Mouse (Mus musculus): ENCODE measurements at regions not wholly inside any gene's neighbourhood (a gene's known extent, or its start where the extent isn't known, plus 50 kb on each side); places are given as distances from the start of the nearest gene placed in this dataset.
A peak's percentile ranks its signal among the peaks of the same experiment; 100 is the strongest.

- Histone ChIP-seq H3K4me1 (ENCODE audit: control insufficient read depth, insufficient read depth, low read length) (no peaks in the 10 kb centered on the region), H3K4me3 (ENCODE audit: low read depth, low read length) (no peak overlapping the region), H3K27ac (replicated peaks; ENCODE audit: low read depth, low read length) (no peak overlapping the region), H3K4me2 (ENCODE audit: low read depth, low read length) (no peak overlapping the region), H3K9me3 (replicated peaks; ENCODE audit: control insufficient read depth, low read length) (no peaks in the 10 kb centered on the region), H3K9ac (replicated peaks; ENCODE audit: low read length) (no peak overlapping the region), H3K27me3 (ENCODE audit: control insufficient read depth, insufficient read depth, low read length) (no peaks in the 10 kb centered on the region), H3K36me3 (replicated peaks; ENCODE audit: control insufficient read depth, insufficient read depth, low read depth, low read length) (no peaks in the 10 kb centered on the region)
- ATAC-seq (replicated peaks; ENCODE audit: insufficient number of reproducible peaks, low FRiP score, low TSS enrichment, low read depth), result no peak
- WGBS, result 53% methylated on average over 4 of the region's 4 CpGs
- DNase-seq (ENCODE audit: low spot score), result peak; percentile 65
These were observed 67.5 kb downstream of the Sc5d start for GRCm38 (mm10) chr9:42196552-42196951.

- Histone ChIP-seq H3K27me3 (ENCODE audit: control insufficient read depth, insufficient read depth, low read length) (no peaks in the 10 kb centered on the region), H3K36me3 (replicated peaks; ENCODE audit: control insufficient read depth, insufficient read depth, low read depth, low read length) (no peaks in the 10 kb centered on the region), H3K9ac (replicated peaks; ENCODE audit: low read length) (no peak overlapping the region), H3K4me1 (ENCODE audit: control insufficient read depth, insufficient read depth, low read length) (no peaks in the 10 kb centered on the region), H3K4me3 (ENCODE audit: low read depth, low read length) (no peak overlapping the region), H3K9me3 (replicated peaks; ENCODE audit: control insufficient read depth, low read length) (no peaks in the 10 kb centered on the region), H3K27ac (replicated peaks; ENCODE audit: low read depth, low read length) (no peak overlapping the region), H3K4me2 (ENCODE audit: low read depth, low read length) (no peak overlapping the region)
- WGBS, result 89% methylated on average over 6 of the region's 6 CpGs
- ATAC-seq (replicated peaks; ENCODE audit: insufficient number of reproducible peaks, low FRiP score, low TSS enrichment, low read depth), result no peak
- no peak for DNase-seq (ENCODE audit: low spot score)
These were observed 67.9 kb downstream of the Sc5d start for GRCm38 (mm10) chr9:42196110-42196509.

- 74% methylated on average over 8 of the region's 8 CpGs for WGBS
- ATAC-seq (replicated peaks; ENCODE audit: insufficient number of reproducible peaks, low FRiP score, low TSS enrichment, low read depth) (no peak), DNase-seq (ENCODE audit: low spot score) (no peak)
- Histone ChIP-seq H3K9me3 (replicated peaks; ENCODE audit: control insufficient read depth, low read length) (no peaks in the 10 kb centered on the region), H3K4me1 (ENCODE audit: control insufficient read depth, insufficient read depth, low read length) (no peaks in the 10 kb centered on the region), H3K27ac (replicated peaks; ENCODE audit: low read depth, low read length) (no peak overlapping the region), H3K4me3 (ENCODE audit: low read depth, low read length) (no peak overlapping the region), H3K9ac (replicated peaks; ENCODE audit: low read length) (no peak overlapping the region), H3K36me3 (replicated peaks; ENCODE audit: control insufficient read depth, insufficient read depth, low read depth, low read length) (no peaks in the 10 kb centered on the region), H3K4me2 (ENCODE audit: low read depth, low read length) (no peak overlapping the region), H3K27me3 (ENCODE audit: control insufficient read depth, insufficient read depth, low read length) (no peaks in the 10 kb centered on the region)
These were observed 68.4 kb downstream of the Sc5d start for GRCm38 (mm10) chr9:42195651-42196050.

DNA sequence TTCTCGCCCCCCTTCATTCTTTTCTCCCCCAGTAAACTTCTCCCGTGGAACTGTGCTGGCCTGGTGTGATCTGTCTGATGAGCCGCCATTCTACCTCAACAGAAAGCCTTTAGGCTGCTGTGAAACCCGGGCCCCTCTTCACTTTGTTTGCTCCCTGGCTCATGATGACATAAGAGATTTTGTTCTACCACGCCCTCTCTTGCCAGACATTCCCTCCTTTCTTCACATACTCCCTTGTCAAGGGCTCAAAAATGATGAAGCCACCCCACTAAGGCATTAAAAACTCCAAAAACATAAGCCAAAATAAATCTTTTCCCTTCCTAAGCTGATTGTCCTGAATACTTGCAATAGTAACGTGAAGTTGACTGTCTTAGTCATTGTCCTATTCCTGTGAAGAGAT is 69.1 kb downstream of the Sc5d start:
- ATAC-seq (replicated peaks; ENCODE audit: insufficient number of reproducible peaks, low FRiP score, low TSS enrichment, low read depth), result no peak
- WGBS, result 85% methylated on average over 6 of the region's 6 CpGs
- H3K9ac ChIP-seq (replicated peaks; ENCODE audit: low read length), result no peak overlapping the region

GRCm38 (mm10) chr9:42194176-42194575 is 69.9 kb downstream of the Sc5d start:
- ATAC-seq (replicated peaks; ENCODE audit: insufficient number of reproducible peaks, low FRiP score, low TSS enrichment, low read depth) (no peak), DNase-seq (ENCODE audit: low spot score) (no peak)
- no peak overlapping the region for H3K27ac ChIP-seq (replicated peaks; ENCODE audit: low read depth, low read length)
- H3K27me3 ChIP-seq (ENCODE audit: control insufficient read depth, insufficient read depth, low read length), result no peaks in the 10 kb centered on the region
- H3K9me3 ChIP-seq (replicated peaks; ENCODE audit: control insufficient read depth, low read length), result no peaks in the 10 kb centered on the region
- no peak overlapping the region for H3K4me3 ChIP-seq (ENCODE audit: low read depth, low read length)
- 63% methylated on average over 2 of the region's 2 CpGs for WGBS
- no peaks in the 10 kb centered on the region for H3K4me1 ChIP-seq (ENCODE audit: control insufficient read depth, insufficient read depth, low read length)
- H3K9ac ChIP-seq (replicated peaks; ENCODE audit: low read length), result no peak overlapping the region
- H3K36me3 ChIP-seq (replicated peaks; ENCODE audit: control insufficient read depth, insufficient read depth, low read depth, low read length), result no peaks in the 10 kb centered on the region
- no peak overlapping the region for H3K4me2 ChIP-seq (ENCODE audit: low read depth, low read length)

More for the DNA sequence above, 69.1 kb downstream of the Sc5d start:
- Histone ChIP-seq H3K4me1 (ENCODE audit: control insufficient read depth, insufficient read depth, low read length) (no peaks in the 10 kb centered on the region), H3K4me2 (ENCODE audit: low read depth, low read length) (no peak overlapping the region), H3K4me3 (ENCODE audit: low read depth, low read length) (no peak overlapping the region), H3K9me3 (replicated peaks; ENCODE audit: control insufficient read depth, low read length) (no peaks in the 10 kb centered on the region), H3K36me3 (replicated peaks; ENCODE audit: control insufficient read depth, insufficient read depth, low read depth, low read length) (no peaks in the 10 kb centered on the region), H3K27me3 (ENCODE audit: control insufficient read depth, insufficient read depth, low read length) (no peaks in the 10 kb centered on the region), H3K27ac (replicated peaks; ENCODE audit: low read depth, low read length) (no peak overlapping the region)
- no peak for DNase-seq (ENCODE audit: low spot score)

- WGBS, result 79% methylated on average over 12 of the region's 12 CpGs
- Histone ChIP-seq H3K4me1 (ENCODE audit: control insufficient read depth, insufficient read depth, low read length) (no peaks in the 10 kb centered on the region), H3K4me3 (ENCODE audit: low read depth, low read length) (no peak overlapping the region), H3K27ac (replicated peaks; ENCODE audit: low read depth, low read length) (no peak overlapping the region), H3K27me3 (ENCODE audit: control insufficient read depth, insufficient read depth, low read length) (no peaks in the 10 kb centered on the region), H3K36me3 (replicated peaks; ENCODE audit: control insufficient read depth, insufficient read depth, low read depth, low read length) (no peaks in the 10 kb centered on the region), H3K9ac (replicated peaks; ENCODE audit: low read length) (no peak overlapping the region), H3K4me2 (ENCODE audit: low read depth, low read length) (no peak overlapping the region), H3K9me3 (replicated peaks; ENCODE audit: control insufficient read depth, low read length) (no peaks in the 10 kb centered on the region)
- no peak for ATAC-seq (replicated peaks; ENCODE audit: insufficient number of reproducible peaks, low FRiP score, low TSS enrichment, low read depth)
- DNase-seq (ENCODE audit: low spot score), result no peak
These were observed 69.1 kb upstream of the Sorl1 start for GRCm38 (mm10) chr9:42192967-42193733.

- ATAC-seq (replicated peaks; ENCODE audit: insufficient number of reproducible peaks, low FRiP score, low TSS enrichment, low read depth) (no peak), DNase-seq (ENCODE audit: low spot score) (peak; percentile 22)
These were observed 63.5 kb upstream of the Sorl1 start for GRCm38 (mm10) chr9:42187371-42188228.

DNA sequence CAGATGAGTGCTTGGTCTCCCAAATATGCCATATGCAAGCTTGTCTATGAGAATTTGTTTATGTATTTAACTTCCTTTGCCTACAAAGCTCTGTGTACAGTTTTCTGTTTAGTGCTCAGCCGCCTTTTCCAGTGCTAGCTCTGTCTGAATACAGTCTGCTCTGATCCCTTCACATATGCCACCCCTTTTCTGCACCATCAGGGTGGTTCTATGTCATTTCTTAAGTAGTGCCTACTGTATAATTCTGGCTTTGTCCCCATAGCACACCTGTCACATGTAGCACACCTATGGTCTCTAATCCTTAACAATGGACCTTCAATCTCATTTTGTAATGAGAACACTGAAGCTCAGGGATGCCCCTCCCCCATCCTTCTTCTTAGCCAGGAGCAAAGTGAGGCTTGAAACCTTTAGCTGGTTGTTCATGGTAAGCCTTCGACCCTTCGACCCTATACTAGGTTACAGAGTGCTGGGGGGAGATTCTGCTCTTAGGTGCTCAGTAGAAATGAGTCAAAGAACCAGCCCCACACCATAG is 60.1 kb upstream of the Sorl1 start:
- DNase-seq (ENCODE audit: low spot score) (no peak), ATAC-seq (replicated peaks; ENCODE audit: insufficient number of reproducible peaks, low FRiP score, low TSS enrichment, low read depth) (no peak)
- Histone ChIP-seq H3K4me2 (ENCODE audit: low read depth, low read length) (no peak overlapping the region), H3K27me3 (ENCODE audit: control insufficient read depth, insufficient read depth, low read length) (no peaks in the 10 kb centered on the region), H3K9ac (replicated peaks; ENCODE audit: low read length) (no peak overlapping the region), H3K4me1 (ENCODE audit: control insufficient read depth, insufficient read depth, low read length) (no peaks in the 10 kb centered on the region), H3K9me3 (replicated peaks; ENCODE audit: control insufficient read depth, low read length) (no peaks in the 10 kb centered on the region), H3K4me3 (ENCODE audit: low read depth, low read length) (no peak overlapping the region), H3K36me3 (replicated peaks; ENCODE audit: control insufficient read depth, insufficient read depth, low read depth, low read length) (no peaks in the 10 kb centered on the region), H3K27ac (replicated peaks; ENCODE audit: low read depth, low read length) (no peak overlapping the region)
- 60% methylated on average over 3 of the region's 3 CpGs for WGBS

More at GRCm38 (mm10) chr9:42187371-42188228, 63.5 kb upstream of the Sorl1 start:
- Histone ChIP-seq H3K27me3 (ENCODE audit: control insufficient read depth, insufficient read depth, low read length) (no peaks in the 10 kb centered on the region), H3K4me1 (ENCODE audit: control insufficient read depth, insufficient read depth, low read length) (no peaks in the 10 kb centered on the region), H3K36me3 (replicated peaks; ENCODE audit: control insufficient read depth, insufficient read depth, low read depth, low read length) (no peaks in the 10 kb centered on the region), H3K4me3 (ENCODE audit: low read depth, low read length) (no peak overlapping the region), H3K27ac (replicated peaks; ENCODE audit: low read depth, low read length) (no peak overlapping the region; the same call in 1 of the 2 replicates), H3K9ac (replicated peaks; ENCODE audit: low read length) (no peak overlapping the region; the same call in 1 of the 2 replicates), H3K4me2 (ENCODE audit: low read depth, low read length) (no peak overlapping the region), H3K9me3 (replicated peaks; ENCODE audit: control insufficient read depth, low read length) (no peaks in the 10 kb centered on the region)
- 73% methylated on average over 6 of the region's 6 CpGs for WGBS

Measured in embryonic facial prominence, embryonic 11.5 days (tissue).